Mouse (Mus musculus) midbrain, postnatal 0 days (tissue): Measurements from ENCODE around the gene Camta1. TPM values are rescaled to one million over a fixed set of nuclear protein-coding genes. Genes with fewer than 3 reads are reported as not detected.

ENCODE experiments used
- ATAC-seq: fragments of 200-750 bp; cut with Nextera tagmentation; 2 replicates; pipeline ENCODE4 v1.8.0; 2017; ENCODE audit warnings: moderate number of reproducible peaks, mild to moderate bottlenecking, moderate TSS enrichment, moderate library complexity; ENCODE audit not compliant: low FRiP score
- DNase-seq: peaks from one replicate; pipeline ENCODE4 v3.0.0-alpha.2; 2015; ENCODE audit warnings: low spot score
- H3K27ac ChIP-seq: fragments of 300-500 bp; sonication (generic); 2 replicates; pipeline ENCODE4 v1.5.1; 2014; ENCODE audit warnings: low read depth, mild to moderate bottlenecking, low read length, mixed read lengths
- H3K27me3 ChIP-seq: fragments of 300-500 bp; sonication (generic); 2 replicates; pipeline ENCODE4 v1.6.1; 2014; ENCODE audit warnings: low read length, control low read depth, mixed read lengths; ENCODE audit not compliant: insufficient read depth
- H3K36me3 ChIP-seq: fragments of 300-500 bp; sonication (generic); 2 replicates; pipeline ENCODE4 v1.6.1; 2014; ENCODE audit warnings: low read length, control low read depth, mixed read lengths; ENCODE audit not compliant: insufficient read depth
- H3K4me1 ChIP-seq: fragments of 300-500 bp; sonication (generic); 2 replicates; pipeline ENCODE4 v1.6.1; 2014; ENCODE audit warnings: mild to moderate bottlenecking, control low read depth, antibody characterized with exemption, low read length, mixed read lengths; ENCODE audit not compliant: insufficient read depth
- H3K4me2 ChIP-seq: fragments of 300-500 bp; sonication (generic); 2 replicates; pipeline ENCODE4 v1.6.1; 2014; ENCODE audit warnings: low read depth, mild to moderate bottlenecking, low read length, mixed read lengths; ENCODE audit not compliant: poor library complexity, severe bottlenecking
- H3K4me3 ChIP-seq: fragments of 300-500 bp; sonication (generic); 2 replicates; pipeline ENCODE4 v1.5.1; 2014; ENCODE audit warnings: low read depth, mild to moderate bottlenecking, low read length, moderate library complexity
- H3K9ac ChIP-seq: fragments of 300-500 bp; sonication (generic); replicated peaks from 2 replicates; pipeline ENCODE4 v1.6.1; 2014; ENCODE audit warnings: mild to moderate bottlenecking, low read length, moderate library complexity, mixed read lengths; ENCODE audit not compliant: poor library complexity, severe bottlenecking
- H3K9me3 ChIP-seq: fragments of 300-500 bp; sonication (generic); 2 replicates; pipeline ENCODE4 v1.6.1; 2016; ENCODE audit warnings: low read length, control low read depth
- CTCF ChIP-seq: IDR thresholded peaks from 2 replicates; pipeline ENCODE4 v1.5.1; 2016; ENCODE audit warnings: antibody characterized with exemption, mild to moderate bottlenecking
- WGBS: fragments of 180-500 bp; shearing (Covaris S2); extraction: QIAGEN DNeasy Blood & Tissue Kit; methylation state at CpG from one replicate; pipeline ENCODE4 v1.1.7; 2014; 5-methylcytosine and 5-hydroxymethylcytosine counted together
- polyA plus RNA-seq: library from polyadenylated mRNA; unstranded; fragments of >200 nt; fragmentation: Nextera tagmentation; extraction: Ambion mirVana; gene quantifications from 2 replicates; pipeline ENCODE4 v1.2.1, GENCODE M21; 2015
- total RNA-seq: library from RNA; depleted of rRNA; stranded (reverse); fragments of >200 nt; gene quantifications from 2 replicates; pipeline ENCODE4 v1.2.3, GENCODE M21; 2014

Camta1 gene
- total and polyA plus RNA-seq, 2 experiments from 2014 or later: 140 to 153 TPM

GRCm38 (mm10) chr4:151528436-151528835 is 333.2 kb downstream of the Camta1 start:
- Histone ChIP-seq H3K4me3 (no peak overlapping the region), H3K4me2 (no peak overlapping the region), H3K9me3 (no peaks in the 10 kb centered on the region), H3K9ac (no peak overlapping the region), H3K27ac (no peak overlapping the region), H3K4me1 (no peaks in the 10 kb centered on the region), H3K27me3 (no peaks in the 10 kb centered on the region), H3K36me3 (no peaks in the 10 kb centered on the region)
- DNase-seq (no peak), ATAC-seq (no peak)
- WGBS: 86% methylated on average over 4 of the region's 4 CpGs
- TF ChIP-seq CTCF: no peak

GRCm38 (mm10) chr4:151527763-151528162 is 333.9 kb downstream of the Camta1 start:
- 83% methylated on average over 3 of the region's 3 CpGs for WGBS
- Histone ChIP-seq H3K4me2 (no peak overlapping the region), H3K9me3 (no peaks in the 10 kb centered on the region), H3K9ac (no peak overlapping the region), H3K27me3 (no peaks in the 10 kb centered on the region), H3K4me3 (no peak overlapping the region), H3K27ac (no peak overlapping the region), H3K4me1 (no peaks in the 10 kb centered on the region), H3K36me3 (no peaks in the 10 kb centered on the region)
- TF ChIP-seq CTCF: no peak
- DNase-seq (peak; percentile 12), ATAC-seq (no peak)

- H3K4me3 ChIP-seq: no peak overlapping the region
- H3K4me2 ChIP-seq: no peak overlapping the region
- TF ChIP-seq CTCF: no peak
- 0 out of 2 replicates have a peak overlapping the region, but pooled peaks have one; percentile 2 for H3K9ac ChIP-seq
- H3K36me3 ChIP-seq: no peaks in the 10 kb centered on the region
- ATAC-seq (no peak), DNase-seq (no peak)
- no peaks in the 10 kb centered on the region for H3K9me3 ChIP-seq
- H3K27me3 ChIP-seq: no peaks in the 10 kb centered on the region
- H3K4me1 ChIP-seq: no peaks in the 10 kb centered on the region
- no peak overlapping the region for H3K27ac ChIP-seq
- 28% methylated on average over 8 of the region's 8 CpGs for WGBS
These were observed 341.6 kb downstream of the Camta1 start for GRCm38 (mm10) chr4:151520103-151520502.

GRCm38 (mm10) chr4:151519011-151519410 is 342.7 kb downstream of the Camta1 start:
- 70% methylated on average over 7 of the region's 7 CpGs for WGBS
- no peak for ATAC-seq

DNA sequence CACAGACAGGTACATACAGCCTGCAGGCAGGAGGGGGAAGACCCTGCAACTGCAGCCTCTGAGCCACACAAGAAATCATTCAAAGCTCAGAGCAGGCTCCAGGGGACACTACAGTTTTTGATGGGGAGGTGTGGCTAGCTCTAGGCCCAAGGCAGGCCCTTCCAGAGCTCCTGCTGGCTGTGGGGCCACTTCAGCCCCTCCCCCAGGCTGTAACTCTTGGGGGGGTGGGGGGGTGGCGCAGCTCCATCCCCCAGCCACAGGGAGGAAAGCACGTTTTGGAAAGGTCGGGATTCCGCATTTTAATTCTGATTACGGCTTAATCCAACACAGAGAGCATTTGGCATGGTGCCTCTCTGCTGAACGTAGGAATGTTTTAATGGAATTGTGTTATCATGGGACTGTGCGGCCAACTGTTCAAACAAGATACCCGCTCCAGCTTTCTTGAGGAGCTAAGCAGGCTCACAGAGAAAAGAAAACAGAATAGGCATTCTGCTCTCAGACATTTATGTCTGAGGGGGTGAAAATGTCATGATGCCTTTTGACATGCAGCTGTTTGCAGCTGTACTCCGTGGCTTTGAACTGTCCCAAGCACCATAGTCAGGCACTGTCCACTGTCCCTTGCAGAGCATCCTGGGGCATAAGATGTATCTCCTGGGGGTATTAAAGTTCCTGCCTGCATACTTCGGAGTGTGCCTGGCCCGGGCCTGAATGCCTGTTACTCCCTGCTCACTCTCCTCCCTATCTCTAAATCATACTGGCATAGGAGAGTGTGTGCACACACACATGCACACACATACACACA is 344.5 kb downstream of the Camta1 start:
- Histone ChIP-seq H3K27me3 (no peaks in the 10 kb centered on the region), H3K4me3 (no peak overlapping the region), H3K4me1 (no peaks in the 10 kb centered on the region), H3K9ac (no peak overlapping the region), H3K27ac (no peak overlapping the region), H3K36me3 (no peaks in the 10 kb centered on the region), H3K9me3 (no peaks in the 10 kb centered on the region), H3K4me2 (no peak overlapping the region)
- no peak for TF ChIP-seq CTCF
- 13% methylated on average over 11 of the region's 11 CpGs for WGBS
- peak; percentile 54 for DNase-seq
- 0 out of 2 replicates have a peak, but pooled peaks have one; percentile 34 for ATAC-seq

More at GRCm38 (mm10) chr4:151519011-151519410, 342.7 kb downstream of the Camta1 start:
- Histone ChIP-seq H3K4me3 (no peak overlapping the region), H3K27ac (no peak overlapping the region), H3K36me3 (no peaks in the 10 kb centered on the region), H3K4me2 (no peak overlapping the region), H3K4me1 (no peaks in the 10 kb centered on the region), H3K9ac (no peak overlapping the region), H3K9me3 (no peaks in the 10 kb centered on the region), H3K27me3 (no peaks in the 10 kb centered on the region)
- no peak for DNase-seq
- TF ChIP-seq CTCF: no peak

- no peak overlapping the region for H3K4me3 ChIP-seq
- H3K9ac ChIP-seq: no peak overlapping the region
- ATAC-seq: no peak
- TF ChIP-seq CTCF: no peak
- no peaks in the 10 kb centered on the region for H3K36me3 ChIP-seq
- no peak overlapping the region for H3K4me2 ChIP-seq
- no peak overlapping the region for H3K27ac ChIP-seq
- 88% methylated on average over 5 of the region's 5 CpGs for WGBS
- H3K9me3 ChIP-seq: no peaks in the 10 kb centered on the region
- no peaks in the 10 kb centered on the region for H3K27me3 ChIP-seq
- no peak for DNase-seq
- H3K4me1 ChIP-seq: no peaks in the 10 kb centered on the region
These were observed 346.4 kb downstream of the Camta1 start for GRCm38 (mm10) chr4:151515316-151515715.
